Mouse (Mus musculus) MEL (cell line): ENCODE measurements at regions not wholly inside any gene's neighbourhood (a gene's known extent, or its start where the extent isn't known, plus 50 kb on each side); places are given as distances from the start of the nearest gene placed in this dataset.

ENCODE experiments used
- CTCF ChIP-seq, 3 experiments: IDR thresholded peaks in 2 of 3; conservative IDR thresholded peaks in 1 of 3; 2 replicates each; pipeline ENCODE4 v1.5.1; 2011 to 2012; ENCODE audit warnings: low read length in 3 of 3, low read depth in 2 of 3, mild to moderate bottlenecking in 2 of 3, improper control_type of control experiment in 1 of 3, inconsistent platforms in 1 of 3, mixed read lengths in 1 of 3, moderate library complexity in 1 of 3; ENCODE audit not compliant: control insufficient read depth in 1 of 3, insufficient read depth in 1 of 3, poor library complexity in 1 of 3, severe bottlenecking in 1 of 3
- POLR2A ChIP-seq, 2 experiments: IDR thresholded peaks; 2 replicates each; pipeline ENCODE4 v1.6.1; 2011 to 2012; ENCODE audit warnings: low read length in 2 of 2, mild to moderate bottlenecking in 2 of 2, control low read depth in 1 of 2, improper control_type of control experiment in 1 of 2, low read depth in 1 of 2, moderate library complexity in 1 of 2; ENCODE audit not compliant: control insufficient read depth in 1 of 2, insufficient read depth in 1 of 2, poor library complexity in 1 of 2

- TF ChIP-seq CTCF (IDR thresholded peaks at IDR 0.05 in 2 of 3, conservative IDR thresholded peaks at IDR 0.05 in 1 of 3; ENCODE audit: control insufficient read depth in 1 of 3, insufficient read depth in 1 of 3, low read depth in 2 of 3, low read length in 3 of 3, poor library complexity in 1 of 3, severe bottlenecking in 1 of 3) (no peak), POLR2A (IDR thresholded peaks at IDR 0.05; ENCODE audit: control insufficient read depth in 1 of 2, insufficient read depth in 1 of 2, low read depth in 1 of 2, low read length in 2 of 2, poor library complexity in 1 of 2) (no peak)
Measured at GRCm38 (mm10) chr4:131161501-131161900, 217.3 kb downstream of the Matn1 start.
